Comparison of ENCODE assay signal across 8 mouse cellular contexts in genomic region chr15:93283349-93283748, GRCm38 (mm10). TPM values are rescaled to one million over a fixed set of nuclear protein-coding genes. Genes with fewer than 3 reads are reported as not detected.
DNase-seq lines count a peak whose midpoint lies in the region; ATAC-seq and TF ChIP-seq lines count a peak whose summit lies in the region.

No protein-coding gene starts in this region.

- no peaks in the 10 kb centered on the region for H3K9me3 ChIP-seq in liver, embryonic 16.5 days (replicated peaks; ENCODE audit: control insufficient read depth, low read length)

- intact Hi-C loops in left cerebral cortex, adult 2 months (cut with DNase I) = no loop called here

- no peaks in the 10 kb centered on the region for H3K27me3 ChIP-seq in liver, embryonic 16.5 days (ENCODE audit: control insufficient read depth, insufficient read depth, low read depth, low read length)

- H3K4me3 ChIP-seq in left cerebral cortex, adult 2 months = no peak overlapping the region
- no peak overlapping the region for H3K4me3 ChIP-seq in liver, embryonic 16.5 days (ENCODE audit: low read depth, low read length)

- DNase-seq in adrenal gland, adult 2 months = peak; percentile 33
- DNase-seq in adrenal gland, adult 8-10 months = no peak
- DNase-seq in left cerebral cortex, adult 2 months (ENCODE audit: extremely low spot score in 1 of 2, low spot score in 2 of 2) = no peak
- no peak for DNase-seq in left cerebral cortex, adult 8-10 months (ENCODE audit: low spot score in 2 of 2)
- peak; percentile 31 for DNase-seq in adipocyte (ENCODE audit: low spot score)
- DNase-seq in frontal cortex, postnatal 25 days (ENCODE audit: low spot score in 2 of 2) = no peak
- DNase-seq in T-cell, adult 2 months (ENCODE audit: low spot score) = no peak

- H3K4me2 ChIP-seq in liver, embryonic 16.5 days (ENCODE audit: low read depth, low read length) = no peak overlapping the region

- ATAC-seq in liver, embryonic 16.5 days (ENCODE audit: low read depth) = 0 out of 2 replicates have a peak, but pooled peaks have one; percentile 28

- peaks cover 3% of the 10 kb centered on the region; the same call in 1 of the 2 replicates for H3K36me3 ChIP-seq in liver, embryonic 16.5 days (ENCODE audit: control insufficient read depth, insufficient read depth)

- TF ChIP-seq CTCF in left cerebral cortex, adult 2 months (IDR thresholded peaks at IDR 0.05) = peak; percentile 51

- no peak overlapping the region for H3K27ac ChIP-seq in left cerebral cortex, adult 2 months
- H3K27ac ChIP-seq in liver, embryonic 16.5 days (ENCODE audit: low read length) = no peak overlapping the region

- WGBS in liver, embryonic 16.5 days (ENCODE audit: insufficient replicate concordance) = 66% methylated on average over 11 of the region's 11 CpGs

- H3K9ac ChIP-seq in liver, embryonic 16.5 days (ENCODE audit: low read depth, low read length) = no peak overlapping the region

- H3K4me1 ChIP-seq in liver, embryonic 16.5 days (ENCODE audit: control insufficient read depth, low read depth, low read length) = peaks cover 8% of the 10 kb centered on the region

RNA-seq across cellular contexts. Expression of gene Gxylt1, which starts 8.4 kb away (rescaled TPM):
- total RNA-seq in adrenal gland, adult 2 months (2021) = 10 to 100 TPM; 22.5 to 46.4 TPM
- polyA plus RNA-seq in adrenal gland, adult 2 months (2012; rRNA removed) = 1.2 and 2.2 TPM in 2 replicates
- total RNA-seq in adrenal gland, adult 8-10 months (2022) = 10 to 100 TPM; 26.5 to 32.2 (median 31.0) TPM
- total RNA-seq in left cerebral cortex, adult 2 months (2021) = 10 to 100 TPM; 13.3 to 13.4 TPM
- 10 to 100 TPM; 13.1 to 15.5 (median 13.9) TPM for total RNA-seq in left cerebral cortex, adult 8-10 months (2022)
- polyA plus RNA-seq in liver, embryonic 16.5 days (2015; fragmentation: Nextera tagmentation; extraction: Ambion mirVana) = 2.8 and 2.9 TPM in 2 replicates

RNA-seq across cellular contexts. Expression of gene Yaf2, which starts 53.4 kb away (rescaled TPM):
- total RNA-seq in adrenal gland, adult 2 months (2021) = 10 to 100 TPM; 41.1 to 41.5 TPM
- polyA plus RNA-seq in adrenal gland, adult 2 months (2012; rRNA removed) = 29.7 and 29.9 TPM in 2 replicates
- total RNA-seq in adrenal gland, adult 8-10 months (2022) = 10 to 100 TPM; 39.5 to 41.8 (median 39.8) TPM
- 100 to 1,000 TPM; 100 to 105 TPM for total RNA-seq in left cerebral cortex, adult 2 months (2021)
- total RNA-seq in left cerebral cortex, adult 8-10 months (2022) = 100 to 1,000 TPM in 2 of 4 experiments, 10 to 100 TPM in 2; 87.5 to 106 (median 98.1) TPM
- 11.9 and 12.9 TPM in 2 replicates for polyA plus RNA-seq in liver, embryonic 16.5 days (2015; fragmentation: Nextera tagmentation; extraction: Ambion mirVana)

Comparison
In these comparisons a context has a peak if more than half of its experiments do, and no peak if none do; other contexts are left out.
1. DNase-seq: peak in adrenal gland, adult 2 months (single experiment) and adipocyte (single experiment); none in adrenal gland, adult 8-10 months (single experiment), left cerebral cortex, adult 2 months (0 of 2), left cerebral cortex, adult 8-10 months (0 of 2), frontal cortex, postnatal 25 days (0 of 2) and T-cell, adult 2 months (single experiment).